Mouse (Mus musculus) adrenal gland, postnatal 36 days (tissue): ENCODE results near the gene Timd2. TPM values are rescaled to one million over a fixed set of nuclear protein-coding genes. Genes with fewer than 3 reads are reported as not detected.
"Not testable (repeated sequence)": the region's sequence is repeated elsewhere in the genome, so short reads cannot be mapped to it uniquely, and the experiment has no call there.

Source experiments
- DNase-seq, 2 experiments: peaks; one replicate each; pipeline ENCODE4 v3.0.0; 2021; ENCODE audit warnings: mixed read lengths in 1 of 2
- total RNA-seq, 2 experiments: library from RNA; stranded (reverse); gene quantifications; 2 replicates each; pipeline ENCODE4 v1.2.3; 2021

Gene Timd2
- total RNA-seq, 2 experiments from 2014 or later = 0.17 TPM; not detected in 1

DNA sequence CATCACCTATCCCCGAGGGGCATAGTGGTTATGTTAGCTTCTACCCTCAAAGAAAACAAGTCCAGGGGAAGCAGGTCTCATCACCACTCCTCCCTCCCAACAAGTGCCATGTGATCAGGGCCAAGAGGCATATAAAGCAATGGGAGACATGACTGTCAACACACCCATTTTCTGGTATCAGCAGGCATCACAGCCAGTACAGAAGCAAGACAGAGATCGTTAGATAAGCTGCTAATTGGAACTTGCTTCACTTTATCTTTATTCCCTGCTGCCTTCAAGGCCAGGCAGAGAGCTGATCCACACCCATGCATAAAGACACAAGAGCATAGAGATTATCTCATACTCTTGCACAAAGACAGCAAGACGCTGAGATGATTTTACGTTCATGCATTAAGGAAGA, 43.6 kb downstream of the Timd2 start:
- DNase-seq = no peak

DNA sequence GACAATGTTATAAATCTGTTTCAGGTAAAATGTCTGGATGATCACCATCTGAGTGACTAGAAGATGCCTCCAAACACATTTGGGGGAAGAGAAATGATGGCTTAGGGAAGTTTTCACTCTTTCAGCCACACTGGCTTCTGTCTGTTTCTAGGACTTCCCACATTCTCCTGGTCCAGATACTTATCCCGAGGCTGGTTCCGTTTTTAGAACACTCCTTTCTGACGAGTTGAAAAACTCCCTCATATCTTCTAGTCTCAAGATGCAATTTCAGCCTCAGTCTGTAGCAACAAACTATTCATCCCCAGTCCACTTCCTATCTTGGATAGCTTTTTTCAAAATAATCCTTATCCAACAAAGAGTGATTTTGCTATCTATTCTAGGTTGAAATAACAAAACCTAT, 54.4 kb downstream of the Timd2 start:
- no peak for DNase-seq

GRCm38 (mm10) chr11:46649655-46650054, 57.2 kb downstream of the Timd2 start:
- DNase-seq = not testable (repeated sequence)

GRCm38 (mm10) chr11:46644824-46645223, 62.0 kb downstream of the Timd2 start:
- no peak for DNase-seq

DNA sequence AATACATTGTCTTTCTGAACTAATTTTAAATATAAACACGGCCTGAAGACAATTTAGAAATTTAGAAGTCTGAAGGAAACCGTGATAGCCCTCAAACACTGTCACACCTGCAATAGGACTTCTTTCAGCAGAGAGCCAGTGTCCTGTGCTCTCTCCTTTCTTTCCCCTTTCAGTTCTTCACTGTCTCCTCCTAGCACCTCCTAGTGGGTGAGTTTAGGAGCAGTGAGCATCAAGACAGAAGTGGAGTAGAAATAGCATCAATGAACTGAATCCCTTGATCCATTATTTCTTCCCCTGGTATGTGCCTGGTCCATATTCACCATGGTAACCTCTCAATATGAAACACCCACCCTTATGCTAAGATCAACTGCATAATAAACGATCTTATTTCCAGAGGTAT, 70.3 kb downstream of the Timd2 start:
- DNase-seq = no peak

GRCm38 (mm10) chr11:46635516-46635915, 71.3 kb downstream of the Timd2 start:
- not testable (repeated sequence) for DNase-seq

DNA sequence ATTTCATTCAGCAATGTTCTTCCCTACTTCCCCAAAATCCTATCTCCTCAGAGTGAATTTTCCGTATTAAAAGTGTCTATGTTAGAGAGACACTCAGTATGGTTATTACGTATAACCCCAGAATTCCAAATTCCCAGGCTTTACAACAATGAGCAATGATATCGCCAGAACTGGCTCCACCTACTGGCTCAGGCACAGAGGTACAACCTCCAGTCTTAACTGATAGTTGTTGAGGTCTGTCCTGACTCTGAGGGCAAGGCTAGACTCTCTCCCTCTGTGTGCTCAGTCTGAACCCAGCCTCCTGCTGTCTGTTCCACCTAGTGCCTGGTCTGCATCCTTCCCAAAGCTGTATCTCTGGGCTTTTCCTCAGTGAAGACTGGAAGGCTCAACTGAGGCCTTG, 75.2 kb downstream of the Timd2 start:
- peak; percentile 43 to 61 for DNase-seq

DNA sequence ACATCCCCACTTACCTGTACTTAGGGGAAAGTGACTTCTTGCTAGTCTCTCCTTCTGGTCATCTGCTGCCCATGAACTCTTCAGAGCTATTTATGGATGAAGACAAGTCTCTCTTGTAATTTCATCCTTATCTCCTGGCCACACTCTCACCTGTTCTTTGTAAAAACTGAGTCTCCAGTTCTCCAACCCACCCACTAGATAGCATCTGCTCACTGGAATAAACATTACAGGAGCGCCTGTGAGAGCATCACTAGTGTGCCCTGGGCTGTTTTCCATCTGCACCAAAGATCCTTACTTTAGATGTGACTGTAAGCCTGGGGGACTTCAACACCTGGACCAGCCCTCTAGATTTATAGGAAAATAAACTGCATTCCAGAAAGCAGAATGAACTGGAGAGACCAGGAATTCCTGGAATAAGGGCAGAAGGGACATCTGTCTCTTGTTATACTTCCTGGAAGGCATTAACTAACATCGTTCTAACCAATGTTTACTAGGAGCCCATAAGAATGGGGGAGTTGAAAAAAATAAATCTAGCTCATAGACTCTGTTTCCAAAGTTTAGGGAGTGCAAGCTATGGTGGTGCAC, 77.6 kb downstream of the Timd2 start, which contains the start of gene Dppa1:
TSS of gene Dppa1 (minus strand) at position 51 of the 585 bp plus-strand sequence.
- DNase-seq = no peak

GRCm38 (mm10) chr11:46620414-46621168, 86.3 kb downstream of the Timd2 start:
- no peak for DNase-seq

DNA sequence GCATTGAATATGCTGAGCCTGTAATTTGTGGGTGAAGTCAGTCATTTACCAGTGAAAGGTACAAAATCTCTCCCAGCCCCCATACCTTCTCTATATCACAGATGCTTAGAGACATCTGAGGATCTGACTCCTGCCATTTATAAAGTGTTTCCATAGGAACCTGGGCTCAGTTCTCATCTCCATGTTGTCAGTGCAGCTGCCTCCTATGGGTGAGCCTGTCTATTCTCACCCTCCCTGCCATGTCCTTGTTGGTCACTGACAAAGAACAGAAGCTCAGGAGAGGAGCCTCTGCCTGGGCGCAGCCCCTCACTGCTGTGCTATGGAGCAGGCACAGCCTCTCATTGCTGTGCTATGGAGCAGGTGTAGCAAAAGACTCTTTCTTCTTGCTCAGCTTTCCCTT, 86.9 kb downstream of the Timd2 start:
- no peak for DNase-seq

Other genes with a start within 250 kb of the Timd2 start
- not detected for gene Gm12169, start 182.8 kb downstream of the Timd2 start, total RNA-seq
- gene BC053393, start 135.5 kb downstream of the Timd2 start, total RNA-seq = not detected
- not detected for gene Dppa1, start 77.8 kb downstream of the Timd2 start, total RNA-seq
- not detected for gene Havcr1, start 28.0 kb upstream of the Timd2 start, total RNA-seq
- gene Timd4, start 103.7 kb upstream of the Timd2 start, total RNA-seq = 1 to 10 TPM in 1 of 2 experiments, under 1 TPM in 1; 0.53 to 1.3 TPM